Mouse (Mus musculus): ENCODE data around the gene Myo1a. TPM values are rescaled to one million over a fixed set of nuclear protein-coding genes. Genes with fewer than 3 reads are reported as not detected.

The Myo1a gene
- not detected for polyA plus RNA-seq (2015; fragmentation: Illumina TruSeq; extraction: RNeasy Lipid Tissue Mini Kit (QIAGEN cat#74804); ENCODE audit: insufficient read depth, low read depth, low replicate concordance)

GRCm38 (mm10) chr10:127704766-127705220 is at the start of gene Myo1a:
Gene Myo1a (plus strand): TSS chr10:127705170.

GRCm38 (mm10) chr10:127666501-127667268 is 38.3 kb upstream of the Myo1a start, which contains the start of gene Nemp1:
Gene Nemp1 (plus strand): TSS chr10:127666901.

GRCm38 (mm10) chr10:127668093-127669050 is 36.6 kb upstream of the Myo1a start, which contains the start of gene Nab2:
Gene Nab2 (minus strand): TSS chr10:127668568.

GRCm38 (mm10) chr10:127724178-127724577 is 19.2 kb downstream of the Myo1a start, which contains the start of gene Tac2:
Gene Tac2 (plus strand): TSS chr10:127724478.

GRCm38 (mm10) chr10:127739083-127739660 is 34.2 kb downstream of the Myo1a start, which contains the start of gene Zbtb39:
Gene Zbtb39 (plus strand): TSS chr10:127739538.

GRCm38 (mm10) chr10:127751548-127751947 is 46.6 kb downstream of the Myo1a start, which contains the start of gene Gpr182:
Gene Gpr182 (minus strand): TSS chr10:127751732.

GRCm38 (mm10) chr10:127759181-127760110 is 54.5 kb downstream of the Myo1a start, which contains the start of the genes Rdh1 and Rdh16f1:
Gene Rdh1 (plus strand): TSS chr10:127759721.
Gene Rdh16f1 (plus strand): TSS chr10:127759787.

Other genes starting within 250 kb of the Myo1a start
- gene Stac3, start 203.5 kb upstream of the Myo1a start, polyA plus RNA-seq (2015; fragmentation: Illumina TruSeq; extraction: RNeasy Lipid Tissue Mini Kit (QIAGEN cat#74804); ENCODE audit: insufficient read depth, low read depth, low replicate concordance) = 1.1 TPM
- gene Ndufa4l2, start 190.2 kb upstream of the Myo1a start, polyA plus RNA-seq (2015; fragmentation: Illumina TruSeq; extraction: RNeasy Lipid Tissue Mini Kit (QIAGEN cat#74804); ENCODE audit: insufficient read depth, low read depth, low replicate concordance) = 6.8 TPM
- 42.1 TPM for gene Shmt2, start 182.7 kb upstream of the Myo1a start, polyA plus RNA-seq (2015; fragmentation: Illumina TruSeq; extraction: RNeasy Lipid Tissue Mini Kit (QIAGEN cat#74804); ENCODE audit: insufficient read depth, low read depth, low replicate concordance)
- gene Nxph4, start 170.6 kb upstream of the Myo1a start, polyA plus RNA-seq (2015; fragmentation: Illumina TruSeq; extraction: RNeasy Lipid Tissue Mini Kit (QIAGEN cat#74804); ENCODE audit: insufficient read depth, low read depth, low replicate concordance) = not detected
- gene Lrp1, start 84.0 kb upstream of the Myo1a start, polyA plus RNA-seq (2015; fragmentation: Illumina TruSeq; extraction: RNeasy Lipid Tissue Mini Kit (QIAGEN cat#74804); ENCODE audit: insufficient read depth, low read depth, low replicate concordance) = 48.1 TPM
- 21.8 TPM for gene Stat6, start 62.2 kb upstream of the Myo1a start, polyA plus RNA-seq (2015; fragmentation: Illumina TruSeq; extraction: RNeasy Lipid Tissue Mini Kit (QIAGEN cat#74804); ENCODE audit: insufficient read depth, low read depth, low replicate concordance)
- gene Nemp1, start 38.3 kb upstream of the Myo1a start, polyA plus RNA-seq (2015; fragmentation: Illumina TruSeq; extraction: RNeasy Lipid Tissue Mini Kit (QIAGEN cat#74804); ENCODE audit: insufficient read depth, low read depth, low replicate concordance) = 1.2 TPM
- 5.6 TPM for gene Nab2, start 36.6 kb upstream of the Myo1a start, polyA plus RNA-seq (2015; fragmentation: Illumina TruSeq; extraction: RNeasy Lipid Tissue Mini Kit (QIAGEN cat#74804); ENCODE audit: insufficient read depth, low read depth, low replicate concordance)
- gene Tac2, start 19.3 kb downstream of the Myo1a start, polyA plus RNA-seq (2015; fragmentation: Illumina TruSeq; extraction: RNeasy Lipid Tissue Mini Kit (QIAGEN cat#74804); ENCODE audit: insufficient read depth, low read depth, low replicate concordance) = not detected
- gene Zbtb39, start 34.4 kb downstream of the Myo1a start, polyA plus RNA-seq (2015; fragmentation: Illumina TruSeq; extraction: RNeasy Lipid Tissue Mini Kit (QIAGEN cat#74804); ENCODE audit: insufficient read depth, low read depth, low replicate concordance) = 1.8 TPM
- 0.79 TPM for gene Gpr182, start 46.6 kb downstream of the Myo1a start, polyA plus RNA-seq (2015; fragmentation: Illumina TruSeq; extraction: RNeasy Lipid Tissue Mini Kit (QIAGEN cat#74804); ENCODE audit: insufficient read depth, low read depth, low replicate concordance)
- gene Rdh1, start 54.6 kb downstream of the Myo1a start, polyA plus RNA-seq (2015; fragmentation: Illumina TruSeq; extraction: RNeasy Lipid Tissue Mini Kit (QIAGEN cat#74804); ENCODE audit: insufficient read depth, low read depth, low replicate concordance) = not detected
- gene Rdh16f1, start 54.6 kb downstream of the Myo1a start, polyA plus RNA-seq (2015; fragmentation: Illumina TruSeq; extraction: RNeasy Lipid Tissue Mini Kit (QIAGEN cat#74804); ENCODE audit: insufficient read depth, low read depth, low replicate concordance) = not detected
- gene Rdh9, start 71.2 kb downstream of the Myo1a start, polyA plus RNA-seq (2015; fragmentation: Illumina TruSeq; extraction: RNeasy Lipid Tissue Mini Kit (QIAGEN cat#74804); ENCODE audit: insufficient read depth, low read depth, low replicate concordance) = not detected
- gene Rdh16, start 96.0 kb downstream of the Myo1a start, polyA plus RNA-seq (2015; fragmentation: Illumina TruSeq; extraction: RNeasy Lipid Tissue Mini Kit (QIAGEN cat#74804); ENCODE audit: insufficient read depth, low read depth, low replicate concordance) = not detected
- not detected for gene Rdh19, start 144.8 kb downstream of the Myo1a start, polyA plus RNA-seq (2015; fragmentation: Illumina TruSeq; extraction: RNeasy Lipid Tissue Mini Kit (QIAGEN cat#74804); ENCODE audit: insufficient read depth, low read depth, low replicate concordance)
- gene Rdh16f2, start 161.3 kb downstream of the Myo1a start, polyA plus RNA-seq (2015; fragmentation: Illumina TruSeq; extraction: RNeasy Lipid Tissue Mini Kit (QIAGEN cat#74804); ENCODE audit: insufficient read depth, low read depth, low replicate concordance) = not detected
- not detected for gene Rdh7, start 183.6 kb downstream of the Myo1a start, polyA plus RNA-seq (2015; fragmentation: Illumina TruSeq; extraction: RNeasy Lipid Tissue Mini Kit (QIAGEN cat#74804); ENCODE audit: insufficient read depth, low read depth, low replicate concordance)
- gene Sdr9c7, start 193.3 kb downstream of the Myo1a start, polyA plus RNA-seq (2015; fragmentation: Illumina TruSeq; extraction: RNeasy Lipid Tissue Mini Kit (QIAGEN cat#74804); ENCODE audit: insufficient read depth, low read depth, low replicate concordance) = 5.4 TPM

Data from pancreas, adult 10 weeks (tissue).